49 mouse cellular contexts compared by ENCODE assay signal in genomic region chr7:24964288-24964687, GRCm38 (mm10). TPM values are rescaled to one million over a fixed set of nuclear protein-coding genes. Genes with fewer than 3 reads are reported as not detected.
"Had no signal": no experiment of that assay in that cellular context is flagged by ENCODE, and none has a peak within 500 bp of the region (broad histone marks: within the 10 kb centered on the region; RNA-seq: fewer than 3 reads in every experiment).

No protein-coding gene starts in this region.

- H3K36me3 ChIP-seq: heart, embryonic 15.5 days; hindbrain, embryonic 10.5 days; hindbrain, embryonic 12.5 days; hindbrain, embryonic 15.5 days; intestine, embryonic 15.5 days had no signal

- H3K9me3 ChIP-seq: heart, embryonic 10.5 days; heart, embryonic 13.5 days; heart, embryonic 15.5 days; hindbrain, embryonic 10.5 days; hindbrain, embryonic 12.5 days; hindbrain, embryonic 13.5 days; hindbrain, embryonic 15.5 days; intestine, embryonic 15.5 days; kidney, embryonic 15.5 days had no signal

- H3K27ac ChIP-seq: heart, embryonic 10.5 days; heart, embryonic 13.5 days; heart, embryonic 15.5 days; hindbrain, embryonic 10.5 days; hindbrain, embryonic 12.5 days; hindbrain, embryonic 13.5 days; hindbrain, embryonic 14.5 days; hindbrain, embryonic 15.5 days; hindbrain, postnatal 0 days; intestine, embryonic 15.5 days; kidney, embryonic 15.5 days; kidney, postnatal 0 days; layer of hippocampus, adult 2 months had no signal

- H3K4me1 ChIP-seq: heart, embryonic 10.5 days; heart, embryonic 13.5 days; heart, embryonic 15.5 days; hindbrain, embryonic 12.5 days; hindbrain, embryonic 13.5 days; hindbrain, embryonic 15.5 days; intestine, embryonic 15.5 days had no signal

- H3K4me2 ChIP-seq: heart, embryonic 11.5 days; heart, embryonic 13.5 days; heart, embryonic 15.5 days; hindbrain, embryonic 12.5 days; hindbrain, embryonic 13.5 days; hindbrain, embryonic 14.5 days; hindbrain, embryonic 15.5 days; intestine, embryonic 15.5 days; kidney, embryonic 15.5 days had no signal

- H3K27me3 ChIP-seq: heart, embryonic 13.5 days; heart, embryonic 15.5 days; hindbrain, embryonic 12.5 days; hindbrain, embryonic 13.5 days; hindbrain, embryonic 15.5 days; intestine, embryonic 15.5 days; kidney, embryonic 15.5 days had no signal

- H3K9ac ChIP-seq: heart, embryonic 15.5 days; hindbrain, embryonic 12.5 days; hindbrain, embryonic 13.5 days; hindbrain, embryonic 14.5 days; hindbrain, embryonic 15.5 days; intestine, embryonic 15.5 days; kidney, embryonic 15.5 days had no signal

- H3K4me3 ChIP-seq: heart, embryonic 10.5 days; heart, embryonic 13.5 days; heart, embryonic 15.5 days; hindbrain, embryonic 10.5 days; hindbrain, embryonic 12.5 days; hindbrain, embryonic 13.5 days; hindbrain, embryonic 15.5 days; intestine, embryonic 15.5 days; kidney, embryonic 15.5 days; layer of hippocampus, adult 2 months had no signal

- DNase-seq: heart, postnatal 10 days; heart, postnatal 14 days; heart, postnatal 36 days; kidney, adult 11 months; kidney, adult 18-20 months; kidney, adult 2 months; kidney, adult 8-10 months; kidney, adult 9 months; kidney, postnatal 10 days; kidney, postnatal 14 days; kidney, postnatal 25 days; kidney, postnatal 36 days; kidney, postnatal 4 days; layer of hippocampus, adult 9-11 months; layer of hippocampus, postnatal 36 days had no signal

- ATAC-seq: hindbrain, embryonic 16.5 days; inflammation-experienced regulatory T-cells, adult 6 months; intestine, embryonic 16.5 days had no signal

RNA-seq across cellular contexts. Expression of gene Gm4881, which starts 20.0 kb away (rescaled TPM):
- total RNA-seq: heart, adult 8-10 months; heart, postnatal 10 days; heart, postnatal 14 days; heart, postnatal 25 days; heart, postnatal 36 days; hematopoietic stem cell, adult 5-6 weeks; layer of hippocampus, adult 18-20 months; layer of hippocampus, adult 2 months; layer of hippocampus, adult 8-10 months; layer of hippocampus, postnatal 10 days; layer of hippocampus, postnatal 14 days; layer of hippocampus, postnatal 25 days; layer of hippocampus, postnatal 36 days; left cerebral cortex, adult 18-20 months had no signal
- polyA plus RNA-seq: heart, embryonic 10.5 days; heart, embryonic 11.5 days; heart, embryonic 13.5 days; heart, embryonic 14.5 days; heart, embryonic 15.5 days; heart, embryonic 16.5 days; heart, postnatal 0 days; inflammation-experienced regulatory T-cells, adult 6 months; intestine, embryonic 14.5 days; intestine, embryonic 15.5 days; intestine, embryonic 16.5 days; intestine, postnatal 0 days; kidney, adult 2 months; kidney, embryonic 14.5 days; kidney, embryonic 15.5 days; kidney, embryonic 16.5 days; kidney, postnatal 0 days; large intestine, adult 2 months had no signal
